Mouse (Mus musculus) stomach, postnatal 0 days (tissue): ENCODE results near the gene Rabep1. TPM values are rescaled to one million over a fixed set of nuclear protein-coding genes. Genes with fewer than 3 reads are reported as not detected.

Source experiments
- ATAC-seq: fragments of 200-750 bp; cut with Nextera tagmentation; 2 replicates; pipeline ENCODE4 v1.8.0; 2017; ENCODE audit not compliant: low FRiP score, low TSS enrichment
- DNase-seq: peaks from one replicate; pipeline ENCODE4 v3.0.0-alpha.2; 2016; ENCODE audit warnings: low spot score
- H3K27ac ChIP-seq: fragments of 300-500 bp; sonication (generic); replicated peaks from 2 replicates; pipeline ENCODE4 v1.5.1; 2014; ENCODE audit warnings: mild to moderate bottlenecking, control low read depth
- H3K27me3 ChIP-seq: fragments of 300-500 bp; sonication (generic); 2 replicates; pipeline ENCODE4 v1.6.1; 2014; ENCODE audit warnings: low read length; ENCODE audit not compliant: control insufficient read depth, insufficient read depth
- H3K36me3 ChIP-seq: fragments of 300-500 bp; sonication (generic); 2 replicates; pipeline ENCODE4 v1.6.1; 2014; ENCODE audit warnings: low read length, mixed read lengths; ENCODE audit not compliant: control insufficient read depth, insufficient read depth
- H3K4me1 ChIP-seq: fragments of 300-500 bp; sonication (generic); replicated peaks from 2 replicates; pipeline ENCODE4 v1.6.1; 2014; ENCODE audit warnings: antibody characterized with exemption; ENCODE audit not compliant: control insufficient read depth, insufficient read depth
- H3K4me2 ChIP-seq: fragments of 300-500 bp; sonication (generic); replicated peaks from 2 replicates; pipeline ENCODE4 v1.6.1; 2014; ENCODE audit warnings: low read depth, mild to moderate bottlenecking, control low read depth, moderate library complexity
- H3K4me3 ChIP-seq: fragments of 300-500 bp; sonication (generic); 2 replicates; pipeline ENCODE4 v1.5.1; 2014; ENCODE audit warnings: low read depth, low read length, control low read depth
- H3K9ac ChIP-seq: fragments of 300-500 bp; sonication (generic); 2 replicates; pipeline ENCODE4 v1.6.1; 2014; ENCODE audit warnings: mild to moderate bottlenecking, low read length, control low read depth, mixed read lengths
- H3K9me3 ChIP-seq: fragments of 300-500 bp; sonication (generic); 2 replicates; pipeline ENCODE4 v1.6.1; 2016; ENCODE audit warnings: low read length; ENCODE audit not compliant: control insufficient read depth
- CTCF ChIP-seq: IDR thresholded peaks from 2 replicates; pipeline ENCODE4 v1.5.1; 2016; ENCODE audit warnings: antibody characterized with exemption, low read depth, mild to moderate bottlenecking, moderate library complexity
- EP300 ChIP-seq: optimal IDR thresholded peaks from 2 replicates; pipeline ENCODE3; 2016; ENCODE audit warnings: antibody characterized with exemption
- WGBS: fragments of 180-500 bp; shearing (Covaris S2); extraction: QIAGEN DNeasy Blood & Tissue Kit; methylation state at CpG from one replicate; pipeline ENCODE4 v1.1.7; 2014; 5-methylcytosine and 5-hydroxymethylcytosine counted together
- polyA plus RNA-seq: library from polyadenylated mRNA; unstranded; fragments of >200 nt; fragmentation: Nextera tagmentation; extraction: Ambion mirVana; gene quantifications from 2 replicates; pipeline ENCODE4 v1.2.1, GENCODE M21; 2015

Gene Rabep1
- polyA plus RNA-seq, 1 experiment from 2014 or later: 17.5 TPM

DNA sequence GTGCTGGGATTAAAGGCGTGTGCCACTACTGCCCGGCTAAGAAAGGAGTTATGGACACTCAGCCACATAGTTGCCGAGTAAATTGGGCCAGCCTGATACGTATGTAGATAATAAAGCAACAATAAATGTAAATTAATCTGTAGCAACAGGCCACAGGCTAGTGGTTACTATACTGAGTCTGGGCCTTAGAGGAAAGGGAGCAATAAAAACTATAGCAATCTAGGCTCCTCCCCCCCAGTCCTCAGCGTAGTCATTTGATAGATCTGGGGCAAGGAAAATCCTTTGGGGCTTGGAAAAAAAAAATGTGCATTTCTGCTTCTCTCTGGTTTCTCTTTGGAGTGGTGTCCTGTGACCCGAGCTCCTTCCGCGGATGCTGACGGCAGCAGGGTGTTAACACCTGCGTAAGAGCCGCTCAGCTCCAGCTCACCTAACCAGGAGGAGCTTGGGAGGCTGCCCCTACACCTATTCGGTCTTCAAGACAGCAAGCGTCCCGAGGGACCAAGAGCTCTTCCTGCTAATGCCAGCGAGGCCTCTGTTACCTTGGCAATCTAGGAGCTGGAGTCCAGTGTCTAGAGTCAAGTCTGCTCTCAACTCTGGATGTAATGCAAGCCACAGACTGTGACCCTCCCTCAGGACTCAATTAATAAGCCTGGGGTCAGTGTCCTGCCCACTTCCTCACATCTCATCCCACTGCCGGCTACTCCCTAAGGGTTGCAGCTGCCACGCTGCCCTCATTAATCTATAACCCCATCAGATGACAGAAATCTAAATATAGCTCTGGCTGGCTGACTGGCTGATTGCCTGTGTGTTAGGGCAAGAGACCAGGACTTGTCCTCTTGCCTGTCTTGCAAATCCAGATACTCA, 22.6 kb upstream of the Rabep1 start:
- Histone ChIP-seq H3K27ac (no peak overlapping the region), H3K4me2 (no peak overlapping the region), H3K4me3 (no peak overlapping the region), H3K27me3 (no peaks in the 10 kb centered on the region), H3K9me3 (no peaks in the 10 kb centered on the region), H3K36me3 (no peaks in the 10 kb centered on the region), H3K4me1 (no peaks in the 10 kb centered on the region), H3K9ac (no peak overlapping the region)
- no peak for DNase-seq
- 38% methylated on average over 17 of the region's 17 CpGs for WGBS
- TF ChIP-seq CTCF (no peak), EP300 (no peak)
- ATAC-seq: 0 out of 2 replicates have a peak, but pooled peaks have one; percentile 29

DNA sequence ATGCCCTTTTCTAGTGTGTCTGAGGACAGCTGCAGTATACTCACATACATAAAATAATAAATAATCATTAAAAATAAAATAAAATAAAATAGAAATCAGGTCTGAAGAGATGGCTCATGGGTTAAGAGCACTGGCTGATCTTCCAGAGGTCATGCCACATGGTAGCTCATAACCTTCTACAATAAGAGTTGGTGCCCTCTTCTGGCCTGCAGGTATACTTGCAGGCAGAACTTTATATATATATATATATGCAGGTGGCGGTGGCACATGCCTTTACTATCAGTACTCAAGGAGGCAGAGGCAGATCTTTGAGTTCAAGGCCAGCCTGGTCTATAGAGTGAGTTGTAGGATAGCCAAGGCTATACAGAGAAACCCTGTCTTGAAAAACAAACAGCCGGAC, 18.4 kb upstream of the Rabep1 start:
- H3K9me3 ChIP-seq: no peaks in the 10 kb centered on the region
- no peaks in the 10 kb centered on the region for H3K4me1 ChIP-seq
- H3K36me3 ChIP-seq: no peaks in the 10 kb centered on the region
- DNase-seq (no peak), ATAC-seq (no peak)
- TF ChIP-seq EP300 (no peak), CTCF (peak; percentile 33; the same call in 1 of the 2 replicates)
- no peaks in the 10 kb centered on the region for H3K27me3 ChIP-seq
- H3K4me3 ChIP-seq: no peak overlapping the region
- WGBS: 86% methylated on average over 2 of the region's 2 CpGs
- no peak overlapping the region for H3K4me2 ChIP-seq
- H3K27ac ChIP-seq: no peak overlapping the region
- H3K9ac ChIP-seq: no peak overlapping the region

DNA sequence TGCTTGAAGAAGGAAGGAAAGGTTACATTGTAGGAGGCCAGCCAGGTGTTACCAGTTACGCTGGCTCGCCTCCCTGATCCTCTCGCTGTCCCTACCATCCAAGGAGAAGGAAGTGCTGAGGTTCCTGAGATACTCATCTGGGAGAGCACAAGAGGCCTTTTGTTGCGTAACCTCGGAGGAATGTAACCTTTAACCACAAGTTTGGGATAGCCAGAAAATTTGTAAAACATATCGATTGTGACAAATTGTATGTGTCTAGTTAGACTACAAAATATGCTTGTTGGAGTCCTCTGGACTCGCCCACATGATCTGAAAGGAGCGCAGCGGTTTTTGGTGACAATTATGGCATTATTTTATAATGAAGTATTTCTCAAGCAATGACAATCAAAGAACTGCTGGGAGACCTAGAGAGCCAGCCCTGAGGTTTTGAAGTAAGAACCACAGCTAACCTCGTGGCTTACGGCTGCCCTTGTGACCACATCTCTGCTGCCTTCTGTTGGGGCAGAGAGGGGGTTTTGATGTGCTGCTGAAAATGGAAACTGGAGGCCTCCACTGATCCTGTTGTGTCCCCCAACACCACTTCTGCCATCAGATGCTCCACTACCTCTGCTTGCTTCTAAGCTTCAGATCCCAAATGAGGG, 15.5 kb upstream of the Rabep1 start:
- Histone ChIP-seq H3K4me1 (no peaks in the 10 kb centered on the region), H3K4me2 (no peak overlapping the region), H3K27me3 (no peaks in the 10 kb centered on the region), H3K9me3 (no peaks in the 10 kb centered on the region), H3K4me3 (no peak overlapping the region), H3K9ac (no peak overlapping the region), H3K27ac (no peak overlapping the region), H3K36me3 (no peaks in the 10 kb centered on the region)
- 70% methylated on average over 11 of the region's 11 CpGs for WGBS
- ATAC-seq (no peak), DNase-seq (no peak)
- TF ChIP-seq EP300: no peak
- TF ChIP-seq CTCF: no peak

DNA sequence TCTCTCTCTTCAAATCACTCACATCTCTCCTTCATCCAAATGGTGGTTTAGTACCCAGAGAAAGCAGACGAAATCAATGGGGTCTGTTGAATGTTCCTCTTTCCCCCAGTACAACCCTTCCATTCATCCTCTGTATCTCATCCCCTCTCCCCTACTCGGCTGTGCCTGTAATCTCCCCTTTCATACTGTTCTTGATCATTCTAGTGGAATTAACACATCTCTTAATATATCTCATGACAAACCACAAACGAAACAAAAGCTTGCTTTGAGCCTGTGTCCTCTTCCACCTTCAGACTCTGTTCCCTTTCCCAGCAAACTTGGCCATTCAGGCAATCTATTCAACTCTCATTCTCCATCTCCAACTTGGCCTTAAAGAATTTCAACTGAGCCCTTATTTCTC, 13.4 kb upstream of the Rabep1 start:
- Histone ChIP-seq H3K4me3 (no peak overlapping the region), H3K36me3 (no peaks in the 10 kb centered on the region), H3K27ac (no peak overlapping the region), H3K9ac (no peak overlapping the region), H3K4me2 (no peak overlapping the region), H3K4me1 (no peaks in the 10 kb centered on the region), H3K27me3 (no peaks in the 10 kb centered on the region), H3K9me3 (no peaks in the 10 kb centered on the region)
- DNase-seq (no peak), ATAC-seq (no peak)
- no peak for TF ChIP-seq CTCF
- TF ChIP-seq EP300: no peak
- WGBS: 65% methylated on average over 3 of the region's 3 CpGs

DNA sequence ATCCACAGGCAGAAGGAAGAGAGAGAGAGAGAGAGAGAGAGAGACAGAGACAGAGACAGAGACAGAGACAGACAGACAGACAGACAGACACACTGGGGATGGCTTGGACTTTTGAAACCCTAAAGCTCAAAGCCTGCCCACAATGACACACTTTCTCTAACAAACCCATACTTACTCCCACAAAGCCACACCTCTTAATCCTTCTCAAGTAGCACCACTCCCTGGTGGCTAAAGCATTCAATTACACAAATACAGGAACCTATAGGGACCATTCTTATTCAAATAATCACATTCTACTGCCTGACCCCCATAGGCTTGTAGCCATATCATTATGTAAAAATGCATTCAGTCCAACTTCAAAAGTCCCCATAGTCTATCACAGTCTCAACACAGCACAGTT, 11.2 kb upstream of the Rabep1 start:
- H3K36me3 ChIP-seq: no peaks in the 10 kb centered on the region
- ATAC-seq (no peak), DNase-seq (no peak)
- no peak overlapping the region for H3K27ac ChIP-seq
- no peak overlapping the region for H3K4me2 ChIP-seq
- TF ChIP-seq CTCF (no peak), EP300 (no peak)
- no peaks in the 10 kb centered on the region for H3K9me3 ChIP-seq
- no peak overlapping the region for H3K9ac ChIP-seq
- H3K4me1 ChIP-seq: no peaks in the 10 kb centered on the region
- no peak overlapping the region for H3K4me3 ChIP-seq
- H3K27me3 ChIP-seq: no peaks in the 10 kb centered on the region

DNA sequence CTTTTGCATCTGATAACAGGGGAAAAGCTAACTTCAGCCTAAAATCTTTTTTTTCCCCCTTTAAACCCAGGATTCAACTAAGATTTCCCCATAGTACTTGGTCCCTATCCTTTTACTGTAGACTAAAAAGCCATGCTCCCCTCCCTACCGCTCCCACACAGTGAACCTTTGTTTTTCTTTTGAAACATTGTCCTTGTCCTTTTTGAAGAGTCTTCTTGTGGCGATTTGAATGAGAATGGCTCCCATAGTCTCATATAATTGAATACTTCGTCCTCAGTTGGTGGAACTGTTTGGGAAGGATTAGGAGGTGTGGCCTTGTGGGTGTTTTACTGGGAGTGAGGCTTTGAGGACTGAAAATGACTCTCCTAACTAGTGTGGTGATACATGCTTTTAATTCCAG, 10.7 kb upstream of the Rabep1 start:
- Histone ChIP-seq H3K4me1 (no peaks in the 10 kb centered on the region), H3K4me2 (no peak overlapping the region), H3K9ac (no peak overlapping the region), H3K36me3 (no peaks in the 10 kb centered on the region), H3K4me3 (no peak overlapping the region), H3K27me3 (no peaks in the 10 kb centered on the region), H3K9me3 (no peaks in the 10 kb centered on the region), H3K27ac (no peak overlapping the region)
- ATAC-seq (no peak), DNase-seq (no peak)
- WGBS: 83% methylated on average over 3 of the region's 3 CpGs
- TF ChIP-seq EP300: no peak
- no peak for TF ChIP-seq CTCF
